Mouse (Mus musculus): Measurements from ENCODE around the gene 1190002N15Rik.

GRCm38 (mm10) chr9:94582309-94582708 lies 44.4 kb upstream of the 1190002N15Rik start:
- no peak for TF ChIP-seq ZNF384 (IDR thresholded peaks at IDR 0.05; ENCODE audit: low read depth, low read length)
- no peak for TF ChIP-seq ZC3H11A (IDR thresholded peaks at IDR 0.05; ENCODE audit: borderline replicate concordance, low read depth, low read length)
- TF ChIP-seq CHD2 (IDR thresholded peaks at IDR 0.05; ENCODE audit: low read depth, low read length): no peak
- TF ChIP-seq HCFC1 (IDR thresholded peaks at IDR 0.05; ENCODE audit: borderline replicate concordance, insufficient read depth, low read length): no peak
- TF ChIP-seq MAFK (IDR thresholded peaks at IDR 0.05; ENCODE audit: insufficient read depth, low read depth, low read length): no peak

Measured in ES-E14 (cell line).